Mouse (Mus musculus) erythroblast, embryonic 14.5 days (primary cell): ENCODE results near the gene Amigo3.

Source experiments
- GATA1 ChIP-seq: IDR thresholded peaks from 2 replicates; pipeline ENCODE4 v1.6.1; 2012; ENCODE audit warnings: low read length, inconsistent platforms, mixed read lengths
- TAL1 ChIP-seq: IDR thresholded peaks from 3 replicates; pipeline ENCODE4 v1.6.1; 2012; ENCODE audit warnings: low read length, inconsistent platforms, mixed read lengths

- no peak for TF ChIP-seq GATA1
- no peak for TF ChIP-seq TAL1
Observed at GRCm38 (mm10) chr9:108049016-108049455, 3.9 kb upstream of the Amigo3 start, which contains the start of gene Gmppb.
